Mouse (Mus musculus): ENCODE measurements at regions not wholly inside any gene's neighbourhood (a gene's known extent, or its start where the extent isn't known, plus 50 kb on each side); places are given as distances from the start of the nearest gene placed in this dataset.

DNA sequence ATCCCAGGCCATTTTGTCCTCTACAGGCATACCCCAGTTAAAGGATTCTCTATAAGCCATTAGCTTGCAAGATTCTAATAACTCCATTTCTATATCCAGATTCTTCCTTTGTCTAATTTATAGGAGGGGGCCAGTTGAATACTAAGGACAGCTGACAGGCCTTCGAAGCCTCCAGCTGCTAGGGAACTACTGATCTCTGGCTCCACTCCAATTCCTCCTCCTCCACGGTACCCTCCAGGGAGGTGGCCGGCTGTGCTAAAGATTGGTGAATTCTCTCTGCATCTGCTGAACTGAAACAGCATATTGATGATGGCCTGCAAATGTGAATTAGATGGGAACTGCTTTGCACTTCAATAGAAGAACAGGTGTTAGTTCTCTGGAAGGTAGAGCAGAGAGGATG lies 79.2 kb downstream of the Gp2 start:
- TF ChIP-seq REST (IDR thresholded peaks at IDR 0.05; ENCODE audit: insufficient read depth, insufficient read length): no peak
- no peak for TF ChIP-seq POLR2AphosphoS2 (IDR thresholded peaks at IDR 0.05; ENCODE audit: insufficient read length, low read depth)
- TF ChIP-seq POLR2A (IDR thresholded peaks at IDR 0.05; ENCODE audit: insufficient read length, low read depth): no peak
- TF ChIP-seq MAX (IDR thresholded peaks at IDR 0.05; ENCODE audit: low read depth): no peak
- TF ChIP-seq E2F4 (IDR thresholded peaks at IDR 0.05; ENCODE audit: insufficient read depth): no peak
- no peak for TF ChIP-seq SRF (IDR thresholded peaks at IDR 0.05; ENCODE audit: control insufficient read depth, insufficient read length, low read depth)
- no peak for TF ChIP-seq TCF3 (IDR thresholded peaks at IDR 0.05; ENCODE audit: insufficient read length, low read depth)

Measured in myocyte (in vitro differentiated cells).